Mouse (Mus musculus): ENCODE results near the gene Dctn3. TPM values are rescaled to one million over a fixed set of nuclear protein-coding genes. Genes with fewer than 3 reads are reported as not detected.

The Dctn3 gene
- polyA plus RNA-seq, 1 experiment from 2014 or later, result 149 TPM

DNA sequence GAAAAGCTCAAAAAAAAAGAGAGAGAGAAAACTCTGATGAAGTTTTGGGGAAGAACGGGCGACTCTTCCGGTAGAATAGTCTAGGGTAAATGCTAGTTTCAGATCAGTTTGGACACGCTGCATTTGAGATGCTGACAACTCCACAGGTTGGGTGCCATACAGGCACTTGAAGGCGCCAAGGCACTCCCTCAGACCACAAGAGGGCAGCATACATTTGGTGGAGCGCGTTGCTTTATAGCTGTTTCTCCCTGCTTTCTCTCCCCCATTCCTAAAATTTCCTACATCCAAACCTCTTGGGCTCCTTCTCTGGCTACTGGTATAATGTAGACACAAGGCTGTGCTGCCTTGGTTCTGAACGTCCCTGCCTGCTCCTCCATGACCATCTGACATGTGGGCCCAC is 8.7 kb downstream of the Dctn3 start:
- H3K9ac ChIP-seq (replicated peaks; ENCODE audit: low read length), result peak overlapping the region; percentile 81; the same call in 1 of the 2 replicates
- ATAC-seq (ENCODE audit: low FRiP score, low TSS enrichment), result no peak
- no peak overlapping the region for H3K27ac ChIP-seq (ENCODE audit: low read length)
- no peaks in the 10 kb centered on the region for H3K27me3 ChIP-seq (ENCODE audit: insufficient read depth, low read length)
- H3K4me1 ChIP-seq (ENCODE audit: insufficient read depth, low read length), result peaks cover 27% of the 10 kb centered on the region
- peak overlapping the region; percentile 67 for H3K4me3 ChIP-seq (ENCODE audit: low read length)
- H3K9me3 ChIP-seq (ENCODE audit: low read length), result no peaks in the 10 kb centered on the region
- H3K36me3 ChIP-seq (ENCODE audit: insufficient read depth, low read length), result peaks cover 28% of the 10 kb centered on the region
- WGBS, result 12% methylated on average over 8 of the region's 8 CpGs
- H3K4me2 ChIP-seq (replicated peaks; ENCODE audit: low read depth, low read length), result peak overlapping the region; percentile 86

DNA sequence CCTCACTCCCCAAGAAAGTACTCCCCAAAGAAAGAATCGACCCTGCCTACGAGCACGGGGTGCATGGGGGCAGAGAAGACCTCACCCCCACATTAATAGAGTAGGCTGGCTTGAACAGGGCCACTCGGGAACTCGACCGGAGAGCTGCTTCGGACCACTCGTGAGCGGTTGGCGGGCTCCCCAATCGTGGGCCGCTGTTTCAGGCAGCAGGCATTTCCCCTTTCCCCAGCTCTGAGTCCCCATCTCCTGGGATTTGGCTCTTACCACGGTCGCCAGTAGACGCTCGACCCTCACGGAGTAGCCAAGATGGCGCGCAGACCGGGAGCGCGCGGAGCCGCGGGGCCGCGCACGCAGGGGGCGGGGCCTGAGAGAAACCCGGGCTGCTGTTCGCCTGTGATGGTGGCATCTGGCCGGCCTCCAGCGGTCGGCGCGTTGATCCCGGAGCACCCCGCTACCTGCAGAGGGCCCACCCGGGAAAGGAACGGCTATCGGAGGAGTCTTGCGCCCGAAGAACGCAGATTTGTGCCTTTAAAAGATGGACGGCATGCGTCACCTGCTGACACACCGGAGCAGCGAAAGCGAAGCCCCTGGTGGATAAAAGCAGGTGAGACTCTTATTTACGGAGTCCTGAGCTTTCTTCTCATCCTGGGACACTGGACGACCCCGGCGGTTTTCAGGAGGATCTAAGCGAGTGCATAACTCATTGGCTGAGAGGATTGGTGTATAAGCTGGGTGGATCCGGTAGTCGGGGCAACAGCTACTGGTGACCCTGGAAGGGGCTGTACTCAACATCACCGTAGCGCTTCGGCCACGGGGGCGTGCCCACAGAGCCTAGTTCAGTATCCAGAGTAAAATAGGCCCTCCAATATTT is 9.5 kb downstream of the Dctn3 start, which contains the start of gene Rpp25l:
TSS of gene Rpp25l (minus strand) at position 338 of the 871 bp plus-strand sequence.
- H3K27me3 ChIP-seq (ENCODE audit: insufficient read depth, low read length), result no peaks in the 10 kb centered on the region
- H3K9ac ChIP-seq (replicated peaks; ENCODE audit: low read length), result peak within 1 kb of the TSS; percentile 81
- H3K27ac ChIP-seq (ENCODE audit: low read length), result peak within 1 kb of the TSS; percentile 56
- no peaks in the 10 kb centered on the region for H3K9me3 ChIP-seq (ENCODE audit: low read length)
- H3K4me2 ChIP-seq (replicated peaks; ENCODE audit: low read depth, low read length), result peak within 1 kb of the TSS; percentile 86
- WGBS, result under 1% methylated on average over 61 of the region's 61 CpGs
- H3K4me1 ChIP-seq (ENCODE audit: insufficient read depth, low read length), result peaks cover 27% of the 10 kb centered on the region
- ATAC-seq (ENCODE audit: low FRiP score, low TSS enrichment), result peak; percentile 68
- peaks cover 20% of the 10 kb centered on the region; the same call in 1 of the 2 replicates for H3K36me3 ChIP-seq (ENCODE audit: insufficient read depth, low read length)
- H3K4me3 ChIP-seq (ENCODE audit: low read length), result peak within 1 kb of the TSS; percentile 67

DNA sequence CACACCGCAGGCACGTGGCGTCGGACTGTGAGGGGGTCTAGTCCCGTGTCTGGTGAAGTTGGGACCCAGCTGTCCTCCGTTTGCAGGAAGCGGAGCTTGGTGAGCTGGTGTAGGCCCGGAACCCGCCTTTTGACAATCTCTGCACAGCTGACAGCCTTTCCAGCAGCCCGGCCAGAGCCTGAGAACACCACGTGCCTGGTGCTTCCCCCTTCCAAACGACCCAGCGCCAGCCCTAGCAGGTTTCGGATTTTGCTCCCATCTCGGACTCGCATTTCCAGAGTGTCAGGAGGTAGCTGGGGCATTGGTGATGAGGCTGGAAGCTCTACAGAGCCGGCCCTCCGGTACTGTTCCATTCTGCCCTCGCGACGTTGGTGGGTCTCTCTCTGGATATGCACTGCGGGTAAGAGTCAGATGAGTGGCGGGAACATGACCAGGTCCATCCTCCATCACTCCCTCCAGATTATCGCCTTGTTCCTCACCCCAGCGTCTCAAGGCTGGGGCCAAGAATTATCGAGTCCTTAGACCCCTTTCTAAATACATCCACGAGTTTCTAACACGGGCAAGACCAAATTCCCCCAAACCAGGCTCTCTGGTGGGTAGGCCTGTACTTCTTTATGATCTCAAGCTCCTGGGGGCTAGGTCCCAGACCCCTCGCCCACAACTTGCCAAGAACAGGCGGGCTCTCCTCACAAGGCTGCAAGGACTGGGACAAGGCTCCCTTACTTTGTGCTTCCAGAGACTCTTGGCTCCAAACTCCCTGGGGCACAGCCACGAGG is 10.4 kb downstream of the Dctn3 start:
- peak overlapping the region; percentile 81 for H3K9ac ChIP-seq (replicated peaks; ENCODE audit: low read length)
- H3K36me3 ChIP-seq (ENCODE audit: insufficient read depth, low read length), result peaks cover 11% of the 10 kb centered on the region; the same call in 1 of the 2 replicates
- H3K27me3 ChIP-seq (ENCODE audit: insufficient read depth, low read length), result no peaks in the 10 kb centered on the region
- H3K9me3 ChIP-seq (ENCODE audit: low read length), result no peaks in the 10 kb centered on the region
- H3K27ac ChIP-seq (ENCODE audit: low read length), result peak overlapping the region; percentile 56
- ATAC-seq (ENCODE audit: low FRiP score, low TSS enrichment), result peak; percentile 13; the same call in 1 of the 2 replicates
- peak overlapping the region; percentile 86 for H3K4me2 ChIP-seq (replicated peaks; ENCODE audit: low read depth, low read length)
- 34% methylated on average over 31 of the region's 31 CpGs for WGBS
- peak overlapping the region; percentile 67 for H3K4me3 ChIP-seq (ENCODE audit: low read length)
- peaks cover 33% of the 10 kb centered on the region for H3K4me1 ChIP-seq (ENCODE audit: insufficient read depth, low read length)

DNA sequence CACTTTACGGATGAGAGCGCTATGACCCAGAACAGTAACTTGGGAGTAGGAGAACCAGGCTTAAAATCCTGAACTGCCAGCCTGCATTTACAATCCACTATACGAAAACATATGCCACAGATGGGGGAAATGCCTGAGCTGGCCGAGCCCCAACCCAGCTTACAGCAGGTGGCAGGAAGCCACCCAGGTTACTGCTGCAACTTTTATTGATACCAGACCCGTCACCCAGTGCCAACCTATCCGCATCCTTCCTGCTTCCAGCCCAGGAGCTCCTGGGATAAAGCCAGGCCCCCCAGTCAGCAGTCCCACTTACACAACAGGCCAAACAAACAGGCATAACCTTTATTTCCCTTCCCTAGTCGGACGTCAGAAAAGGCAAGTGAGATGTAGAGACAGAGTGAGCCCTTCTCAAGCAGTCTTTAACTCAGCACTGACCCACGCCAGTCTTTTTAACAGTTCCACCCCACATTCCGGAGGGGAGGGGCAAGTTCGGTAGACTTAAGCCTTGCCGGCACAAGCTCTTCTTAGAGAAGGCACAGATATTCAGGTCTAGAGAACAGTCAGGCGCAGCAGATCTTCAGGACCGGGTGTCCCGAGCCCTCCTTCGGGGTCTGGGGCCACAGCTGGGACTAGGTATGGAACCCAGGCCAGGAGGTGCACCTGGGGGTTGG is 11.1 kb downstream of the Dctn3 start:
- 80% methylated on average over 16 of the region's 16 CpGs for WGBS
- Histone ChIP-seq H3K27me3 (ENCODE audit: insufficient read depth, low read length) (no peaks in the 10 kb centered on the region), H3K4me3 (ENCODE audit: low read length) (peak overlapping the region; percentile 67), H3K27ac (ENCODE audit: low read length) (no peak overlapping the region), H3K9ac (replicated peaks; ENCODE audit: low read length) (peak overlapping the region; percentile 81), H3K36me3 (ENCODE audit: insufficient read depth, low read length) (0 out of 2 replicates have a peak, but pooled peaks cover 6% of the 10 kb centered on the region), H3K9me3 (ENCODE audit: low read length) (no peaks in the 10 kb centered on the region), H3K4me2 (replicated peaks; ENCODE audit: low read depth, low read length) (peak overlapping the region; percentile 86), H3K4me1 (ENCODE audit: insufficient read depth, low read length) (peaks cover 39% of the 10 kb centered on the region)
- ATAC-seq (ENCODE audit: low FRiP score, low TSS enrichment), result no peak

DNA sequence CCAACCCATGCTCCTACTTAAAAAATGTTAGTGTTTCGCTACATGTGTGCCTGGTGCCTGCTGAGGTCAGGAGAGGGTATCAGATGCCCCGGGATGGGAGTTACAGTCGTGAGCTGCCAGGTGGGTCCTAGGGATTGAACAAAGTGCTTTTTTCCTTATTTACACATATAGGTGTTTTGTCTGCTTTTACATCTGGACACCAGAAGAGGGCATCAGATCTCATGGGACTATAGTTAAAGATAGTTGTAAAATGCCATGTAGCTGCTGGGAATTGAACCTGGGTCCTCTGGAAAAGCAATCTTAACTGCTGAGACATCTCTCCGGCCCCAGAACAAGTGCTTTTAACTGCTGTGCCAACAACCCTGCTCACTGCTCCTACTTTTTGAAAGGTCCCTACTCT is 12.7 kb downstream of the Dctn3 start:
- H3K27me3 ChIP-seq (ENCODE audit: insufficient read depth, low read length), result peaks cover 13% of the 10 kb centered on the region; the same call in 1 of the 2 replicates
- no peak overlapping the region for H3K4me2 ChIP-seq (replicated peaks; ENCODE audit: low read depth, low read length)
- peaks cover 39% of the 10 kb centered on the region for H3K4me1 ChIP-seq (ENCODE audit: insufficient read depth, low read length)
- no peak for ATAC-seq (ENCODE audit: low FRiP score, low TSS enrichment)
- H3K27ac ChIP-seq (ENCODE audit: low read length), result no peak overlapping the region
- H3K9ac ChIP-seq (replicated peaks; ENCODE audit: low read length), result no peak overlapping the region
- 59% methylated on average over 4 of the region's 4 CpGs for WGBS
- no peaks in the 10 kb centered on the region for H3K9me3 ChIP-seq (ENCODE audit: low read length)
- H3K36me3 ChIP-seq (ENCODE audit: insufficient read depth, low read length), result no peaks in the 10 kb centered on the region
- no peak overlapping the region for H3K4me3 ChIP-seq (ENCODE audit: low read length)

DNA sequence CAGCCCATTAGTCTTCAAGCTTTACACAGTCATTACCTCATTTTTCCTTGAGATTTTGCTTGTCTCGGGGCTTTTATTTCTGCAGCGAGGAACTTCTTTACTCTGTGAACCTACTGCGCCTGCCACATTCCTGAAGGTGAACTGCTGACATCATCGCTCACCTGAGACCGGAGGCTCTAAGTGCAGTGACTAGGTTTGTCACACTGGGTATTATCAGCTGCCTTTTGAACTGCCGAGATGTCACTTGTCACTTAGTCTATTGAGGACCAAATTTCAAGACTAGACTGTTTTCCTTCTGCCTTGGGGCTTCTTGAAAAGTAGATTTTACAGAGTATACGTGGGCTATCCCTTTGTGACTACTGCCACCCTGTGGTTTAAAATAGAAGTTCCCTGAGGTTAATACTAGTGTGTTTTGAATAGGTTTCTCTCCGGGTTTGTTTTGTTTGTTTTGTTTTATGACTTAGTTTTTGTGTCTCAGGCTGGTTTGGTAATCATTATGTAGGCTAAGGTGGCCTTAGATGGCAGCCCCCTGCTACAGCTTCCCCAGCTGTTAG is 14.7 kb downstream of the Dctn3 start:
- Histone ChIP-seq H3K36me3 (ENCODE audit: insufficient read depth, low read length) (no peaks in the 10 kb centered on the region), H3K9me3 (ENCODE audit: low read length) (no peaks in the 10 kb centered on the region), H3K4me3 (ENCODE audit: low read length) (no peak overlapping the region), H3K27ac (ENCODE audit: low read length) (no peak overlapping the region), H3K4me1 (ENCODE audit: insufficient read depth, low read length) (peaks cover 31% of the 10 kb centered on the region), H3K9ac (replicated peaks; ENCODE audit: low read length) (no peak overlapping the region), H3K4me2 (replicated peaks; ENCODE audit: low read depth, low read length) (no peak overlapping the region), H3K27me3 (ENCODE audit: insufficient read depth, low read length) (peaks cover 14% of the 10 kb centered on the region; the same call in 1 of the 2 replicates)
- WGBS, result 37% methylated on average over 8 of the region's 8 CpGs
- ATAC-seq (ENCODE audit: low FRiP score, low TSS enrichment), result no peak

DNA sequence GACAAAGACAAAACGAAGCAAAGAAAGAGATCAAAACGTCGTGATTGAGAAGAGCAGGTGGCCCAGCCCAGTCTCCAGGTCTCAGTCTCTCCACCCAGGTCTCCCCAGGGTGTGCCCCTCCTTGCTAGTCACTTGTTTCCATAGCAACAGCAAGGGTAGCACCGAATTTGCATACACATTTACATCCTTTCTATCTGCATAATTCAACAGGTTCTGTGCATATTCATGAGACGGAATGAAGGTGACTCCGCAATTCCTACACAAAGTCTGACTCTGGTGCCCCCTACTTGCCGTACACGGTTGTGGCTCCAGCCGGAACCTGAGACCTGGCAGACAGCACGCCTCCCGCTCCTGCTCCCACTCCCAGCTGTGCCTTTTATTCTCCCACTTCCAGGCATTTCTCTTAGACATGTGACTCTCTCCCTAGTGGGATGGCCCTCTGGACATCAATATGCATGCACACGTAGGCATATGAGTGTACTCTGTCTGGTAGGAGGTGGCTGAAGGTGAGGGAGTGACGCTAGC is 15.9 kb downstream of the Dctn3 start:
- Histone ChIP-seq H3K27me3 (ENCODE audit: insufficient read depth, low read length) (peaks cover 14% of the 10 kb centered on the region; the same call in 1 of the 2 replicates), H3K9ac (replicated peaks; ENCODE audit: low read length) (no peak overlapping the region; the same call in 1 of the 2 replicates), H3K36me3 (ENCODE audit: insufficient read depth, low read length) (no peaks in the 10 kb centered on the region), H3K4me2 (replicated peaks; ENCODE audit: low read depth, low read length) (peak overlapping the region; percentile 40), H3K27ac (ENCODE audit: low read length) (no peak overlapping the region), H3K4me3 (ENCODE audit: low read length) (no peak overlapping the region), H3K9me3 (ENCODE audit: low read length) (no peaks in the 10 kb centered on the region), H3K4me1 (ENCODE audit: insufficient read depth, low read length) (peaks cover 23% of the 10 kb centered on the region)
- ATAC-seq (ENCODE audit: low FRiP score, low TSS enrichment), result peak; percentile 74
- WGBS, result 2% methylated on average over 13 of the region's 13 CpGs

DNA sequence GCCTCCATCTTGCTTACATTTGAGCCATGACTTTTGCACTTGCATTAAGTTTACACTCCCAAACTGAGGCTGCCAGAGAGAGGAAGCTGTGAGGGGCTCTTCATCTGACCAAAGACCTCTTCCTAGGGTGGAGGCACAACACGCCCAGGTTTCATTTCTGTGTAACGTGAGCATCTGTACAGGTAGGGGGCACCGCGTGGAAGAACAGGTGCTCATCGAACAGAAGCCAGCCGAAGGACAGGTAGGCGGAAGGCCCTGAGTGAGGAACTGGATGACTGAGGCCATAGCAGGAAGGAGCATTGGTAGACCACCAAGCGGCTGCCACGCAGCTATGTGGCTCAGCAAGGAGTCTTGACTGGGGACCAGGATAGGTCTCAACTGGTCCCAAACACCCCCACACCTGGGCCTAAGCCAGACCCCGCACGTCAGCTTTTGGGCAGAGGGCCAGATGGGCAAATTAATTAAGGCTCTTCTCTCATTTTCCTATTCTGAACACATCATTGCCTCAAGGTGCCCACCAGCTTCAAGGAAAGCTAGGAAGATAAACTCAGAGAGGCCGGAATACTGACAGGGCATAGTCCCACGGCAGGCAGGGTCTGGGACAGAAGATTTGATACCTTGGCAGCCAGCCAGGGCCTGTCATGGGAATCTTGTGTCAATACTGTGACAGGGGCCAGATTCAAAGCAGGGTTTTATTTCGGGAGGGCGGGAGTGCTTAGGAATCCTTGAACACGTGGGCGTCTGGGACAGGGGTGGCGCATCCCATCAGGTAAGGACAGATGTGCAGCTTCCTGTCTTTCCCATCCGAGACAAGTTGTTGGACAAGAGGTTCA is 16.8 kb downstream of the Dctn3 start:
- WGBS, result 66% methylated on average over 19 of the region's 19 CpGs
- Histone ChIP-seq H3K27me3 (ENCODE audit: insufficient read depth, low read length) (peaks cover 14% of the 10 kb centered on the region; the same call in 1 of the 2 replicates), H3K4me3 (ENCODE audit: low read length) (no peak overlapping the region), H3K9ac (replicated peaks; ENCODE audit: low read length) (no peak overlapping the region), H3K9me3 (ENCODE audit: low read length) (no peaks in the 10 kb centered on the region), H3K4me1 (ENCODE audit: insufficient read depth, low read length) (peaks cover 14% of the 10 kb centered on the region; the same call in 1 of the 2 replicates), H3K36me3 (ENCODE audit: insufficient read depth, low read length) (no peaks in the 10 kb centered on the region), H3K27ac (ENCODE audit: low read length) (no peak overlapping the region), H3K4me2 (replicated peaks; ENCODE audit: low read depth, low read length) (no peak overlapping the region)
- ATAC-seq (ENCODE audit: low FRiP score, low TSS enrichment), result no peak

All from kidney, embryonic 16.5 days (tissue).